Mouse (Mus musculus): ENCODE data around the gene Gabrg3. TPM values are rescaled to one million over a fixed set of nuclear protein-coding genes. Genes with fewer than 3 reads are reported as not detected.

Gabrg3 gene
- polyA plus RNA-seq, 1 experiment from 2014 or later: 0.36 TPM

DNA sequence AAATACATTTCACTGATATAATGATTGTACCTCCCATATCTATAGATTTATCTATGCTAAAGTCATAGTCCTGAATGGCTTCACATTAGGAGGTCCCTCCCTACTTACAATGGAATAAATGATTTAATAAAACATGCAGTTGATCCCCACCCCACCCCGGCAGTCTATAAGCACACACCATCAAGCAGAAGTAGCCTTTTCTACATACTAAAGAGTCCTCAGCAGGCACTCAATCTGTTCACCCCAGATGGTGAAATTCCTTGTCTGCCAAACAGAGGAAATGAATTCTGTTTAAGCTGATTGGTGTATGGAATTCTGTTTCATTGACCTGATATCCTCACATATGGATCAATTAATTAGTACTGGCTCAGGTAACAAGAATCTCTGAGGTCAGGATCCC is 607.9 kb downstream of the Gabrg3 start:
- Histone ChIP-seq H3K9me3 (no peaks in the 10 kb centered on the region), H3K4me1 (no peaks in the 10 kb centered on the region), H3K4me2 (replicated peaks) (no peak overlapping the region), H3K4me3 (no peak overlapping the region), H3K9ac (replicated peaks) (no peak overlapping the region), H3K27me3 (no peaks in the 10 kb centered on the region), H3K36me3 (no peaks in the 10 kb centered on the region), H3K27ac (replicated peaks) (no peak overlapping the region)
- no peak for ATAC-seq (ENCODE audit: low FRiP score, low read depth)
- 76% methylated on average over 1 of the region's 1 CpGs for WGBS

GRCm38 (mm10) chr7:56768216-56768615 is 618.8 kb downstream of the Gabrg3 start:
- Histone ChIP-seq H3K4me1 (peaks cover 6% of the 10 kb centered on the region; the same call in 1 of the 2 replicates), H3K36me3 (no peaks in the 10 kb centered on the region), H3K4me2 (replicated peaks) (no peak overlapping the region), H3K9ac (replicated peaks) (no peak overlapping the region), H3K4me3 (no peak overlapping the region), H3K27ac (replicated peaks) (no peak overlapping the region), H3K9me3 (no peaks in the 10 kb centered on the region), H3K27me3 (no peaks in the 10 kb centered on the region)
- WGBS: 67% methylated on average over 4 of the region's 4 CpGs
- no peak for ATAC-seq (ENCODE audit: low FRiP score, low read depth)

- Histone ChIP-seq H3K27ac (replicated peaks) (no peak overlapping the region), H3K9me3 (no peaks in the 10 kb centered on the region), H3K27me3 (no peaks in the 10 kb centered on the region), H3K4me1 (peaks cover 6% of the 10 kb centered on the region; the same call in 1 of the 2 replicates), H3K36me3 (no peaks in the 10 kb centered on the region), H3K9ac (replicated peaks) (no peak overlapping the region), H3K4me3 (no peak overlapping the region), H3K4me2 (replicated peaks) (no peak overlapping the region)
- no peak for ATAC-seq (ENCODE audit: low FRiP score, low read depth)
- 71% methylated on average over 1 of the region's 1 CpGs for WGBS
Observed at GRCm38 (mm10) chr7:56767796-56768195, 619.2 kb downstream of the Gabrg3 start.

DNA sequence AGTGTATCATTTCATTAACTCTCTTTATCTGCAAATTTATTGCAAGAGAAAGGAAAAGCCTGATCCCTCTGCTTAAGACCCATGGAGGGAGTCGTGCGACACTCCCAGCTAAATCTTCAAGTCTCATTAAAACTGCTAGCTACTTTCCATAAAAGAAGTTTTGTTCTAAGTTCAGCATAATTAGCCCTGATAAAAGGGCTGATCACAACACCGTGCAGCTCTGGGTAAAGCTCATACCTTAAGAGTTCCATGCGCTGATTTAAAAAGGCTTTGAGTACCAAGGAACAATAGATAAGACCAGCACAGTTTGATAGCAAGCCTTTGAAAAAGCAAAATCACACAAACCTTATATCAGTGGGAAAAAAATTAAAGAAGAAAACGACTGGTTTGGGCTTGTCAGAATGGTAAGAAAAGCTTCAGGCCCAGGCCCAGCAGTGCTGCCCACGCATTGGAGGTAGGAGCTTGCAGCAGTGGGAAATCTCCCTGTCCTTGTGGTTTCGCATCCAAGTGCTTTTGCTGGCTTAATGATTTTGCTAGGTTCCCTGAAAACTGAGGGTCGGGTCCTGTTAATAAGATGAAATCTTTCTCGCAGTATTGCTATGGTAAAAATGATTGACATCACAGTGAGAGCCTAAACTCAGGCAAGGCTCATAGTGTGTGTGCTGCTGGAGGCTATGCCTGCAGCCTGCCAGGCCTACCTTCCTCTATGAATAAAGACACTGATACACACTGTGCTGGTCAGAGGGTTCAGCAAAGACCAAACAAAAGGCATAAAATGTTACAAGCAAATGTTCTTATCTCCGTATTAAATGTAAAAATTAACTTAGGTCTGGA is 621.2 kb downstream of the Gabrg3 start:
- Histone ChIP-seq H3K27ac (replicated peaks) (no peak overlapping the region), H3K27me3 (no peaks in the 10 kb centered on the region), H3K4me2 (replicated peaks) (no peak overlapping the region), H3K9me3 (no peaks in the 10 kb centered on the region), H3K4me3 (no peak overlapping the region), H3K36me3 (no peaks in the 10 kb centered on the region), H3K9ac (replicated peaks) (no peak overlapping the region), H3K4me1 (peaks cover 6% of the 10 kb centered on the region; the same call in 1 of the 2 replicates)
- 22% methylated on average over 10 of the region's 10 CpGs for WGBS
- peak; percentile 84 for ATAC-seq (ENCODE audit: low FRiP score, low read depth)

GRCm38 (mm10) chr7:56729225-56729624 is 657.8 kb downstream of the Gabrg3 start:
- ATAC-seq (ENCODE audit: low FRiP score, low read depth): no peak
- no peaks in the 10 kb centered on the region for H3K36me3 ChIP-seq
- H3K4me1 ChIP-seq: no peaks in the 10 kb centered on the region
- H3K9ac ChIP-seq (replicated peaks): no peak overlapping the region
- WGBS: 88% methylated on average over 6 of the region's 6 CpGs
- no peaks in the 10 kb centered on the region for H3K27me3 ChIP-seq
- H3K27ac ChIP-seq (replicated peaks): no peak overlapping the region
- H3K4me2 ChIP-seq (replicated peaks): no peak overlapping the region
- no peaks in the 10 kb centered on the region for H3K9me3 ChIP-seq
- H3K4me3 ChIP-seq: no peak overlapping the region

Other genes with a start within 250 kb of the Gabrg3 start
- gene Gabrb3, start 32.5 kb upstream of the Gabrg3 start, polyA plus RNA-seq (2016; fragmentation: Nextera tagmentation; extraction: Ambion mirVana): 15.2 and 16.5 TPM in 2 replicates
- gene Gabra5, start 122.9 kb upstream of the Gabrg3 start, polyA plus RNA-seq (2016; fragmentation: Nextera tagmentation; extraction: Ambion mirVana): 1.6 and 1.8 TPM in 2 replicates